Mouse (Mus musculus) hindbrain, embryonic 12.5 days (tissue): ENCODE data around the gene Zfp369. TPM values are rescaled to one million over a fixed set of nuclear protein-coding genes. Genes with fewer than 3 reads are reported as not detected.
A peak's percentile ranks its signal among the peaks of the same experiment; 100 is the strongest.

Experiments
- ATAC-seq: fragments of 200-750 bp; cut with Nextera tagmentation; 2 replicates; pipeline ENCODE4 v1.8.0; 2017; ENCODE audit warnings: moderate TSS enrichment; ENCODE audit not compliant: low FRiP score
- H3K27ac ChIP-seq: fragments of 300-500 bp; sonication (generic); 2 replicates; pipeline ENCODE4 v1.5.1; 2016; ENCODE audit warnings: mild to moderate bottlenecking
- H3K27me3 ChIP-seq: fragments of 300-500 bp; sonication (generic); 2 replicates; pipeline ENCODE4 v1.6.1; 2016; ENCODE audit warnings: mild to moderate bottlenecking
- H3K36me3 ChIP-seq: fragments of 300-500 bp; sonication (generic); 2 replicates; pipeline ENCODE4 v1.6.1; 2016; ENCODE audit warnings: mild to moderate bottlenecking
- H3K4me1 ChIP-seq: fragments of 300-500 bp; sonication (generic); 2 replicates; pipeline ENCODE4 v1.6.1; 2016
- H3K4me2 ChIP-seq: fragments of 300-500 bp; sonication (generic); replicated peaks from 2 replicates; pipeline ENCODE4 v1.6.1; 2016; ENCODE audit warnings: mild to moderate bottlenecking
- H3K4me3 ChIP-seq: fragments of 300-500 bp; sonication (generic); 2 replicates; pipeline ENCODE4 v1.5.1; 2016; ENCODE audit warnings: mild to moderate bottlenecking
- H3K9ac ChIP-seq: fragments of 300-500 bp; sonication (generic); 2 replicates; pipeline ENCODE4 v1.6.1; 2016; ENCODE audit warnings: mild to moderate bottlenecking, moderate library complexity
- H3K9me3 ChIP-seq: fragments of 300-500 bp; sonication (generic); replicated peaks from 2 replicates; pipeline ENCODE4 v1.6.1; 2016; ENCODE audit warnings: mild to moderate bottlenecking
- WGBS: fragments of 180-500 bp; shearing (Covaris S2); methylation state at CpG from one replicate; pipeline ENCODE4 v1.1.7; 2016; 5-methylcytosine and 5-hydroxymethylcytosine counted together
- polyA plus RNA-seq: library from polyadenylated mRNA; unstranded; fragments of >200 nt; fragmentation: Nextera tagmentation; extraction: Ambion mirVana; gene quantifications from 2 replicates; pipeline ENCODE4 v1.2.1, GENCODE M21; 2016

The Zfp369 gene
- 23.3 TPM in 2 replicates for polyA plus RNA-seq

GRCm38 (mm10) chr13:65278383-65279341 lies at the start of gene Zfp369:
TSS of gene Zfp369 (plus strand) at chr13:65278814.
- Histone ChIP-seq H3K4me1 (0 out of 2 replicates have a peak, but pooled peaks cover 3% of the 10 kb centered on the region), H3K9ac (peak within 1 kb of the TSS; percentile 71), H3K4me3 (peak within 1 kb of the TSS; percentile 61), H3K36me3 (peaks cover 46% of the 10 kb centered on the region), H3K27ac (peak within 1 kb of the TSS; percentile 90), H3K4me2 (peak within 1 kb of the TSS; percentile 59), H3K27me3 (no peaks in the 10 kb centered on the region), H3K9me3 (peaks cover 25% of the 10 kb centered on the region)
- WGBS, result under 1% methylated on average over 50 of the region's 50 CpGs
- peak; percentile 99 for ATAC-seq

- WGBS, result 68% methylated on average over 9 of the region's 9 CpGs
- Histone ChIP-seq H3K4me2 (no peak overlapping the region), H3K9me3 (peaks cover 6% of the 10 kb centered on the region; the same call in 1 of the 2 replicates), H3K27me3 (no peaks in the 10 kb centered on the region), H3K4me1 (peaks cover 9% of the 10 kb centered on the region), H3K4me3 (no peak overlapping the region), H3K27ac (no peak overlapping the region), H3K9ac (no peak overlapping the region), H3K36me3 (no peaks in the 10 kb centered on the region)
- ATAC-seq, result no peak
Observed at GRCm38 (mm10) chr13:65237211-65237610, 41.4 kb upstream of the Zfp369 start.

- Histone ChIP-seq H3K4me3 (peak overlapping the region; percentile 78), H3K36me3 (peaks cover 8% of the 10 kb centered on the region), H3K27ac (peak overlapping the region; percentile 89), H3K27me3 (no peaks in the 10 kb centered on the region), H3K4me1 (peaks cover 11% of the 10 kb centered on the region), H3K9me3 (peaks cover 29% of the 10 kb centered on the region), H3K9ac (peak overlapping the region; percentile 68), H3K4me2 (peak overlapping the region; percentile 100)
- under 1% methylated on average over 28 of the region's 28 CpGs for WGBS
- ATAC-seq, result peak; percentile 96
Observed at GRCm38 (mm10) chr13:65240509-65241098, 38.0 kb upstream of the Zfp369 start.

- ATAC-seq, result peak; percentile 88
- peaks cover 35% of the 10 kb centered on the region for H3K9me3 ChIP-seq
- H3K4me3 ChIP-seq, result peak overlapping the region; percentile 78
- H3K9ac ChIP-seq, result peak overlapping the region; percentile 68
- H3K4me2 ChIP-seq, result peak overlapping the region; percentile 100
- H3K4me1 ChIP-seq, result peaks cover 11% of the 10 kb centered on the region
- no peaks in the 10 kb centered on the region for H3K27me3 ChIP-seq
- peak overlapping the region; percentile 89 for H3K27ac ChIP-seq
- under 1% methylated on average over 45 of the region's 45 CpGs for WGBS
- peaks cover 12% of the 10 kb centered on the region for H3K36me3 ChIP-seq
Observed at GRCm38 (mm10) chr13:65241099-65241626, 37.5 kb upstream of the Zfp369 start.

- 4% methylated on average over 51 of the region's 51 CpGs for WGBS
- 0 out of 2 replicates have a peak, but pooled peaks have one; percentile 5 for ATAC-seq
- peak overlapping the region; percentile 89 for H3K27ac ChIP-seq
Observed at GRCm38 (mm10) chr13:65241627-65242318, 36.8 kb upstream of the Zfp369 start.

GRCm38 (mm10) chr13:65242319-65242787 lies 36.3 kb upstream of the Zfp369 start:
- H3K4me2 ChIP-seq, result peak overlapping the region; percentile 100
- no peak for ATAC-seq
- WGBS, result 39% methylated on average over 27 of the region's 27 CpGs
- no peak overlapping the region for H3K27ac ChIP-seq
- peak overlapping the region; percentile 68 for H3K9ac ChIP-seq
- peaks cover 31% of the 10 kb centered on the region for H3K9me3 ChIP-seq
- H3K4me1 ChIP-seq, result peaks cover 11% of the 10 kb centered on the region
- H3K36me3 ChIP-seq, result peaks cover 12% of the 10 kb centered on the region
- H3K4me3 ChIP-seq, result peak overlapping the region; percentile 78
- no peaks in the 10 kb centered on the region for H3K27me3 ChIP-seq

More at GRCm38 (mm10) chr13:65241627-65242318, 36.8 kb upstream of the Zfp369 start:
- peak overlapping the region; percentile 100 for H3K4me2 ChIP-seq
- H3K36me3 ChIP-seq, result peaks cover 12% of the 10 kb centered on the region
- H3K27me3 ChIP-seq, result no peaks in the 10 kb centered on the region
- peaks cover 11% of the 10 kb centered on the region for H3K4me1 ChIP-seq
- H3K4me3 ChIP-seq, result peak overlapping the region; percentile 78
- peak overlapping the region; percentile 68 for H3K9ac ChIP-seq
- peaks cover 36% of the 10 kb centered on the region for H3K9me3 ChIP-seq

GRCm38 (mm10) chr13:65243273-65243672 lies 35.3 kb upstream of the Zfp369 start:
- peaks cover 20% of the 10 kb centered on the region for H3K36me3 ChIP-seq
- no peaks in the 10 kb centered on the region for H3K27me3 ChIP-seq
- peaks cover 11% of the 10 kb centered on the region for H3K4me1 ChIP-seq
- 95% methylated on average over 4 of the region's 4 CpGs for WGBS
- H3K4me3 ChIP-seq, result no peak overlapping the region
- H3K27ac ChIP-seq, result no peak overlapping the region
- H3K9me3 ChIP-seq, result peaks cover 34% of the 10 kb centered on the region
- H3K9ac ChIP-seq, result no peak overlapping the region
- ATAC-seq, result no peak
- H3K4me2 ChIP-seq, result no peak overlapping the region

- Histone ChIP-seq H3K9me3 (peaks cover 77% of the 10 kb centered on the region), H3K27ac (no peak overlapping the region), H3K4me2 (peak overlapping the region; percentile 47), H3K9ac (no peak overlapping the region; the same call in 1 of the 2 replicates), H3K4me3 (peak overlapping the region; percentile 26), H3K36me3 (peaks cover 54% of the 10 kb centered on the region), H3K27me3 (0 out of 2 replicates have a peak, but pooled peaks cover 6% of the 10 kb centered on the region), H3K4me1 (0 out of 2 replicates have a peak, but pooled peaks cover 3% of the 10 kb centered on the region)
- 23% methylated on average over 36 of the region's 36 CpGs for WGBS
- ATAC-seq, result peak; percentile 86
Observed at GRCm38 (mm10) chr13:65258175-65258954, 20.2 kb upstream of the Zfp369 start.

GRCm38 (mm10) chr13:65259239-65259638 lies 19.4 kb upstream of the Zfp369 start, which contains the start of gene Gm10775:
TSS of gene Gm10775 (plus strand) at chr13:65259539.
- Histone ChIP-seq H3K9me3 (peaks cover 81% of the 10 kb centered on the region), H3K4me2 (peak within 1 kb of the TSS; percentile 47), H3K4me1 (0 out of 2 replicates have a peak, but pooled peaks cover 3% of the 10 kb centered on the region), H3K27ac (no peak within 1 kb of the TSS), H3K9ac (no peak within 1 kb of the TSS; the same call in 1 of the 2 replicates), H3K27me3 (0 out of 2 replicates have a peak, but pooled peaks cover 6% of the 10 kb centered on the region), H3K4me3 (peak within 1 kb of the TSS; percentile 26), H3K36me3 (peaks cover 63% of the 10 kb centered on the region)
- ATAC-seq, result peak; percentile 9; the same call in 1 of the 2 replicates
- WGBS, result 42% methylated on average over 29 of the region's 29 CpGs

GRCm38 (mm10) chr13:65262086-65262485 lies 16.5 kb upstream of the Zfp369 start:
- Histone ChIP-seq H3K27ac (no peak overlapping the region), H3K4me1 (0 out of 2 replicates have a peak, but pooled peaks cover 3% of the 10 kb centered on the region), H3K27me3 (0 out of 2 replicates have a peak, but pooled peaks cover 6% of the 10 kb centered on the region), H3K36me3 (peaks cover 71% of the 10 kb centered on the region), H3K9ac (no peak overlapping the region), H3K4me2 (no peak overlapping the region), H3K9me3 (peaks cover 91% of the 10 kb centered on the region), H3K4me3 (no peak overlapping the region)
- ATAC-seq, result no peak
- 92% methylated on average over 5 of the region's 5 CpGs for WGBS
